Mouse (Mus musculus) myocyte (in vitro differentiated cells): ENCODE measurements around the gene Pmp22.

Experiments used
- CEBPB ChIP-seq: IDR thresholded peaks from 2 replicates; pipeline ENCODE4 v1.6.1; 2011; ENCODE audit warnings: mild to moderate bottlenecking, moderate library complexity; ENCODE audit not compliant: poor library complexity, insufficient read depth, severe bottlenecking
- E2F4 ChIP-seq: IDR thresholded peaks from one replicate; pipeline ENCODE4 v1.6.1; 2011; ENCODE audit warnings: mild to moderate bottlenecking, control low read depth, moderate library complexity; ENCODE audit not compliant: insufficient read depth
- MAX ChIP-seq: IDR thresholded peaks from one replicate; pipeline ENCODE4 v1.6.1; 2011; ENCODE audit warnings: low read depth, mild to moderate bottlenecking, control low read depth
- MYOD1 ChIP-seq, 3 experiments: IDR thresholded peaks; one replicate each; pipeline ENCODE4 v1.6.1; 2011; ENCODE audit warnings: control low read depth in 2 of 3, low read depth in 2 of 3, mild to moderate bottlenecking in 2 of 3, moderate library complexity in 1 of 3; ENCODE audit not compliant: insufficient read length in 2 of 3, control insufficient read depth in 1 of 3
- MYOG ChIP-seq, 3 experiments: IDR thresholded peaks; one replicate each; pipeline ENCODE4 v1.6.1; 2011; ENCODE audit warnings: control low read depth in 2 of 3, low read depth in 2 of 3, mild to moderate bottlenecking in 2 of 3; ENCODE audit not compliant: insufficient read length in 2 of 3, control insufficient read depth in 1 of 3, insufficient read depth in 1 of 3
- POLR2A ChIP-seq: IDR thresholded peaks from one replicate; pipeline ENCODE4 v1.6.1; 2011; ENCODE audit warnings: low read depth, mild to moderate bottlenecking, control low read depth, moderate library complexity; ENCODE audit not compliant: insufficient read length
- POLR2AphosphoS2 ChIP-seq: IDR thresholded peaks from one replicate; pipeline ENCODE4 v1.6.1; 2011; ENCODE audit warnings: low read depth, control low read depth; ENCODE audit not compliant: insufficient read length
- REST ChIP-seq: IDR thresholded peaks from one replicate; pipeline ENCODE4 v1.6.1; 2011; ENCODE audit warnings: mild to moderate bottlenecking, control low read depth, moderate library complexity; ENCODE audit not compliant: insufficient read depth, insufficient read length
- TCF12 ChIP-seq: IDR thresholded peaks from one replicate; pipeline ENCODE4 v1.6.1; 2011; ENCODE audit warnings: mild to moderate bottlenecking, control low read depth; ENCODE audit not compliant: poor library complexity, insufficient read depth, severe bottlenecking
- TCF3 ChIP-seq: IDR thresholded peaks from one replicate; pipeline ENCODE4 v1.6.1; 2011; ENCODE audit warnings: low read depth, control low read depth; ENCODE audit not compliant: insufficient read length
- USF1 ChIP-seq: IDR thresholded peaks from one replicate; pipeline ENCODE4 v1.6.1; 2011; ENCODE audit warnings: low read depth, mild to moderate bottlenecking, control low read depth, moderate library complexity

GRCm38 (mm10) chr11:63090210-63090609, 38.6 kb upstream of the Pmp22 start:
- no peak for TF ChIP-seq E2F4
- TF ChIP-seq POLR2AphosphoS2: no peak
- TF ChIP-seq POLR2A: no peak
- no peak for TF ChIP-seq USF1
- no peak for TF ChIP-seq CEBPB
- no peak for TF ChIP-seq MAX
- no peak for TF ChIP-seq TCF12
- TF ChIP-seq MYOD1 (IDR thresholded peaks at IDR 0.05; ENCODE audit: control insufficient read depth in 1 of 3, insufficient read length in 2 of 3, low read depth in 2 of 3): no peak
- TF ChIP-seq MYOG (IDR thresholded peaks at IDR 0.05; ENCODE audit: control insufficient read depth in 1 of 3, insufficient read depth in 1 of 3, insufficient read length in 2 of 3, low read depth in 2 of 3): no peak
- no peak for TF ChIP-seq TCF3
- no peak for TF ChIP-seq REST
